Mouse (Mus musculus) E14TG2a.4 (cell line): Measurements from ENCODE around the gene Olfr469.

ENCODE experiments used
- CTCF ChIP-seq: conservative IDR thresholded peaks from 2 replicates; pipeline ENCODE4 v1.5.1; 2014; ENCODE audit warnings: low read length
- POU5F1 ChIP-seq: IDR thresholded peaks from 2 replicates; pipeline ENCODE4 v1.6.1; 2014; ENCODE audit warnings: low read length, borderline replicate concordance

GRCm38 (mm10) chr7:107796500-107796899 is 28.8 kb downstream of the Olfr469 start:
- no peak for TF ChIP-seq POU5F1
- TF ChIP-seq CTCF, result no peak
